Mouse (Mus musculus) layer of hippocampus, adult 11-12 months (tissue): ENCODE measurements around the gene Agap2.
A peak's percentile ranks its signal among the peaks of the same experiment; 100 is the strongest.
"Not testable (repeated sequence)": the region's sequence is repeated elsewhere in the genome, so short reads cannot be mapped to it uniquely, and the experiment has no call there.

Experiments
- DNase-seq: peaks from one replicate; pipeline ENCODE4 v3.0.0; 2022; ENCODE audit warnings: low spot score

The Agap2 gene

GRCm38 (mm10) chr10:127059174-127059967 lies 15.7 kb upstream of the Agap2 start:
- DNase-seq: no peak

GRCm38 (mm10) chr10:127059968-127060916 lies 14.8 kb upstream of the Agap2 start, which contains the start of gene March9:
Gene March9 (minus strand): TSS chr10:127060184.
- DNase-seq: peak; percentile 73

GRCm38 (mm10) chr10:127061085-127061484 lies 14.0 kb upstream of the Agap2 start:
- no peak for DNase-seq

- DNase-seq: no peak
These were observed 13.6 kb upstream of the Agap2 start for GRCm38 (mm10) chr10:127061513-127061912.

GRCm38 (mm10) chr10:127062101-127062500 lies 13.0 kb upstream of the Agap2 start:
- DNase-seq: not testable (repeated sequence)

GRCm38 (mm10) chr10:127062503-127062902 lies 12.6 kb upstream of the Agap2 start:
- no peak for DNase-seq

- DNase-seq: peak; percentile 98
These were observed 11.7 kb upstream of the Agap2 start, which contains the start of gene Cdk4 for GRCm38 (mm10) chr10:127063239-127063872. Gene Cdk4 (plus strand): TSS chr10:127063534.

GRCm38 (mm10) chr10:127063913-127064870 lies 10.9 kb upstream of the Agap2 start:
- DNase-seq: no peak

GRCm38 (mm10) chr10:127065981-127066380 lies 9.1 kb upstream of the Agap2 start:
- DNase-seq: no peak

- no peak for DNase-seq
These were observed 8.5 kb upstream of the Agap2 start for GRCm38 (mm10) chr10:127066519-127067018.

GRCm38 (mm10) chr10:127068360-127069038 lies 6.6 kb upstream of the Agap2 start:
- DNase-seq: peak; percentile 11

GRCm38 (mm10) chr10:127069281-127070189 lies 5.5 kb upstream of the Agap2 start:
- peak; percentile 15 for DNase-seq

- peak; percentile 95 for DNase-seq
These were observed 4.6 kb upstream of the Agap2 start, which contains the start of gene Tspan31 for GRCm38 (mm10) chr10:127070190-127071121. Gene Tspan31 (minus strand): TSS chr10:127070264.

- no peak for DNase-seq
These were observed 3.9 kb upstream of the Agap2 start for GRCm38 (mm10) chr10:127071203-127071602.

GRCm38 (mm10) chr10:127072270-127072669 lies 2.8 kb upstream of the Agap2 start:
- not testable (repeated sequence) for DNase-seq

GRCm38 (mm10) chr10:127072969-127073368 lies 2.1 kb upstream of the Agap2 start:
- not testable (repeated sequence) for DNase-seq

GRCm38 (mm10) chr10:127073981-127074380 lies 1.1 kb upstream of the Agap2 start:
- no peak for DNase-seq

- DNase-seq: no peak
These were observed 567 bp downstream of the Agap2 start for GRCm38 (mm10) chr10:127075651-127076050.
